Mouse (Mus musculus): Measurements from ENCODE around the gene Clec16a. TPM values are rescaled to one million over a fixed set of nuclear protein-coding genes. Genes with fewer than 3 reads are reported as not detected.
A peak's percentile ranks its signal among the peaks of the same experiment; 100 is the strongest.

The Clec16a gene
- polyA plus RNA-seq (2014; fragmentation: Nextera tagmentation; extraction: Ambion mirVana) = 26.8 and 29.6 TPM in 2 replicates

DNA sequence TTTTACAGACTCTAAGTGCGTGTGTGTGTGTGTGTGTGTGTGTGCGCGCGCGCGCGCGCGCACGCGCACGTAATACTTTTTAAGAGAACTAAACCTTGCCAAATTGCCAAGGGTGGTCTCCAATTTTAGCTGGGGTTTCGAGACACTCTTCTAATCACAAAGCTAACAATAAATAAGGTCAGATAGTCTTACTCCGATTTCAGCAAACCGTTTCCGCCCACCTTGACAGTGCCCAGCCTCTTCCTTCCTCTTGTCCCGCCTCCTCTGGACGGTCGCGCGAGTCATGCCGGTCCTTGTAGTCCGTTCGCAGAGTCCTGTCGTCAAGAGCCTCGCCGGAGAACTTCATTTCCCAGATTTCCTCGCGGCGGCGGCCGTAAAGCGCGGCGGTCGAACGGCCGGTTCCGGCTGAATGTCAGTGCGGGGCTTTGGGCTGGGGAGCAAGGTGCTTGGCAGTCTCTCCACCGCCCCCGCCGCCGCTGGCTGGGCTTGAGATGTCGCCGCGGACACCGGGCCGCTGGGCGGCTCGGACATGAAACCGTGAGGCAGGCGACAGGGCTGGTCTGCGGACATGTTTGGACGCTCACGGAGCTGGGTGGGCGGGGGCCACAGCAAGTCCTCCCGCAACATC lies at the start of gene Clec16a:
Gene Clec16a, plus strand, starts transcription at position 345 of the 628 bp plus-strand sequence.
- H3K4me3 ChIP-seq (ENCODE audit: low read depth, low read length) = peak within 1 kb of the TSS; percentile 94
- peak; percentile 98 for DNase-seq (ENCODE audit: low spot score)
- H3K9ac ChIP-seq (ENCODE audit: low read depth, low read length) = peak within 1 kb of the TSS; percentile 85
- H3K4me1 ChIP-seq (ENCODE audit: control insufficient read depth, insufficient read depth, low read length) = peaks cover 27% of the 10 kb centered on the region
- no peaks in the 10 kb centered on the region for H3K36me3 ChIP-seq (ENCODE audit: control insufficient read depth, insufficient read depth, low read length)
- H3K27me3 ChIP-seq (replicated peaks; ENCODE audit: control insufficient read depth, insufficient read depth, low read length) = no peaks in the 10 kb centered on the region
- peak; percentile 93 for ATAC-seq (ENCODE audit: low read depth)
- H3K9me3 ChIP-seq (ENCODE audit: control insufficient read depth, low read length) = no peaks in the 10 kb centered on the region
- peak within 1 kb of the TSS; percentile 65 for H3K27ac ChIP-seq (replicated peaks; ENCODE audit: low read depth, low read length)
- H3K4me2 ChIP-seq (ENCODE audit: low read depth, low read length) = peak within 1 kb of the TSS; percentile 81
- WGBS = under 1% methylated on average over 47 of the region's 58 CpGs

DNA sequence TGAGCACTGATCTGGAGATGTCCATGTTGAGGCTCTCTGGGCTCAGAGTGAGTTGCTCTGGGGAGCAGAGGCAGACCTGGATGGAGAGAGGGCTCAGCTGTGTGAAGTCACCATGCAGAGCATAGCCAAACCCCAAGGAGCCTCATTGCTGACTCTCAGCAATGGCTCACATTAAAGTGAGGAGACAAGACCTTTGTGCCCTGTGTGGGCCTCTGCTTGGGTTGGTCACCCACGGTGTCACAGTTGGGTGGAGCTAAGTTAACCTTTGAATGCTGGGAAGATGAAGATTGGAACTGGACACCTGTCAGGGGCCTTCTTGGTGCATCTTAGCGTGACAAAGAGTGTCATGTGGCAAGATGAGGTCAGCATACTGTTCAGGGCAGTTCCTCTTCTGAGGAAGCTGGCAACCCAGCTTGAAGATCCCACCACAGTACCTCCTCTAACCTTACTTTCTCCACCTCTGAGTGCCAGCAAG lies 49.3 kb upstream of the Clec16a start:
- 0 out of 2 replicates have a peak, but pooled peaks cover under 1% of the 10 kb centered on the region for H3K27me3 ChIP-seq (replicated peaks; ENCODE audit: control insufficient read depth, insufficient read depth, low read length)
- H3K4me3 ChIP-seq (ENCODE audit: low read depth, low read length) = no peak overlapping the region
- H3K27ac ChIP-seq (replicated peaks; ENCODE audit: low read depth, low read length) = no peak overlapping the region
- H3K9me3 ChIP-seq (ENCODE audit: control insufficient read depth, low read length) = no peaks in the 10 kb centered on the region
- no peaks in the 10 kb centered on the region for H3K36me3 ChIP-seq (ENCODE audit: control insufficient read depth, insufficient read depth, low read length)
- H3K9ac ChIP-seq (ENCODE audit: low read depth, low read length) = no peak overlapping the region
- no peak overlapping the region for H3K4me2 ChIP-seq (ENCODE audit: low read depth, low read length)
- 61% methylated on average over 2 of the region's 2 CpGs for WGBS
- no peak for ATAC-seq (ENCODE audit: low read depth)
- DNase-seq (ENCODE audit: low spot score) = no peak
- H3K4me1 ChIP-seq (ENCODE audit: control insufficient read depth, insufficient read depth, low read length) = no peaks in the 10 kb centered on the region

DNA sequence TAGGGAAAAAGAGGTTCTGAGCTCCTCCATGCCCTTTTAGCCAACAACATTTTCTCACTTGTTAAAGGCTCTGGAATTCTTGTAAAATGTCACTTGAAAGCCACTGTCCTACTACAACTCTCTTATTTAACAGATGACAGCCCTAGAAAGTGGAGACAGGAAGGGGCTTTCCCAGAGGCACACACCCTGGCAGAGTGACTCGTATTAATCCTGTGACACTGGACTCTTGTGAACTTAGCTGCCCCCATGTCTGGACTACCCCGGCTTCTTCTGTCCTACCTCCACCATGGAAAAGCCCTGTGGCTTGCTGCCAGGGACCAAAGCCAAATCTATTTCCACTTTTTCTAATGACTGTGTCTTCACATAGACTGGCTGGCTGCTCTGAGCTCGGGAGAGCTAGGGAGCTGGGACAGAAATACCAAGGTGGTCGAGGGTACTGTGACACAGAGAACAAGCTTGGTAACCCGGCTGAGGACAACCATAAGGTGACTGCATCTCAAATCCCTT lies 47.0 kb upstream of the Clec16a start:
- no peak overlapping the region for H3K9ac ChIP-seq (ENCODE audit: low read depth, low read length)
- no peaks in the 10 kb centered on the region for H3K4me1 ChIP-seq (ENCODE audit: control insufficient read depth, insufficient read depth, low read length)
- no peaks in the 10 kb centered on the region for H3K27me3 ChIP-seq (replicated peaks; ENCODE audit: control insufficient read depth, insufficient read depth, low read length)
- no peak for DNase-seq (ENCODE audit: low spot score)
- H3K4me2 ChIP-seq (ENCODE audit: low read depth, low read length) = no peak overlapping the region
- H3K4me3 ChIP-seq (ENCODE audit: low read depth, low read length) = no peak overlapping the region
- H3K27ac ChIP-seq (replicated peaks; ENCODE audit: low read depth, low read length) = no peak overlapping the region
- ATAC-seq (ENCODE audit: low read depth) = no peak
- no peaks in the 10 kb centered on the region for H3K36me3 ChIP-seq (ENCODE audit: control insufficient read depth, insufficient read depth, low read length)
- no peaks in the 10 kb centered on the region for H3K9me3 ChIP-seq (ENCODE audit: control insufficient read depth, low read length)
- WGBS = 64% methylated on average over 5 of the region's 5 CpGs

DNA sequence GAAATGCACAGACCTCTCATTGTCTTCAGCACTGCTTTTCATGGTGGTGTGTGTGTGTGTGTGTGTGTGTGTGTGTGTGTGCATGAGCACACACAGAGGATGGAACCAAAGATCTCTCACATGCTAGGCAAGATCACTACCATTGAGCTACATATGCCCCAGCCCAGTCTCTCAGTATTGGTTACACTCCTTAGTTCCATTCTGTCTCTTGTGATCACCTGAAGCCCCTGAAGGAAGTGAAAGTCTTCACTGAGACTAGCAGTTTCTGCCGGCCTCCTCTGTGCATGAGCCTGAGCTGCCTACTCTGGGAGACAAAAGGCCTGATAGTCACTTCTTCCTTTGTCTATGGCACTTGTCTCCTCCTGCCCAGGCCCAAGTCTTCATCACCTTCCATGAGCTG lies 46.0 kb upstream of the Clec16a start:
- no peak overlapping the region for H3K9ac ChIP-seq (ENCODE audit: low read depth, low read length)
- ATAC-seq (ENCODE audit: low read depth) = no peak
- no peak overlapping the region for H3K4me2 ChIP-seq (ENCODE audit: low read depth, low read length)

DNA sequence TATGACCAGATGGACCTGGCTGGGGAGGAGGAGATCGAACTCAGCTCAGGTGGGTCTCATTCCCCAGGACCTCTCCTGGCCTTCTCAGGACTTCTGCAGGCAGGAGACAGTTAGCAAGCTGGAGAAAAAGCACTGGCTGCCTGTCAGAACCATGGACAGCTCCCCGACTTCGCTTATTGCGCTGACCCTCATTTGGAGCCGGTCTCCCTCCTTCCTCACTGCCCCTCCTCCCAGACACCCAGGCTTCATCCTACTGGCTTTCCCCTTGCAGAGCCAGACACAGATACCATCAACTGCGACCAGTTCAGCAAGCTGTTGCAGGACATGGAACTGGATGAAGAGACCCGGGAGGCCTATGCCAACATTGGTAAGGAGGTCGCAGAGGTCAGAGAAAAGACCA lies 43.3 kb upstream of the Clec16a start:
- no peak for ATAC-seq (ENCODE audit: low read depth)
- Histone ChIP-seq H3K9me3 (ENCODE audit: control insufficient read depth, low read length) (no peaks in the 10 kb centered on the region), H3K27me3 (replicated peaks; ENCODE audit: control insufficient read depth, insufficient read depth, low read length) (no peaks in the 10 kb centered on the region), H3K4me1 (ENCODE audit: control insufficient read depth, insufficient read depth, low read length) (no peaks in the 10 kb centered on the region), H3K27ac (replicated peaks; ENCODE audit: low read depth, low read length) (no peak overlapping the region), H3K36me3 (ENCODE audit: control insufficient read depth, insufficient read depth, low read length) (no peaks in the 10 kb centered on the region), H3K4me3 (ENCODE audit: low read depth, low read length) (no peak overlapping the region), H3K4me2 (ENCODE audit: low read depth, low read length) (no peak overlapping the region), H3K9ac (ENCODE audit: low read depth, low read length) (no peak overlapping the region)
- peak; percentile 74 for DNase-seq (ENCODE audit: low spot score)
- WGBS = 14% methylated on average over 8 of the region's 8 CpGs

More for the DNA sequence above, 46.0 kb upstream of the Clec16a start:
- no peak for DNase-seq (ENCODE audit: low spot score)
- Histone ChIP-seq H3K9me3 (ENCODE audit: control insufficient read depth, low read length) (no peaks in the 10 kb centered on the region), H3K4me1 (ENCODE audit: control insufficient read depth, insufficient read depth, low read length) (no peaks in the 10 kb centered on the region), H3K27ac (replicated peaks; ENCODE audit: low read depth, low read length) (no peak overlapping the region), H3K36me3 (ENCODE audit: control insufficient read depth, insufficient read depth, low read length) (no peaks in the 10 kb centered on the region), H3K4me3 (ENCODE audit: low read depth, low read length) (no peak overlapping the region), H3K27me3 (replicated peaks; ENCODE audit: control insufficient read depth, insufficient read depth, low read length) (no peaks in the 10 kb centered on the region)
- 44% methylated on average over 1 of the region's 1 CpGs for WGBS

DNA sequence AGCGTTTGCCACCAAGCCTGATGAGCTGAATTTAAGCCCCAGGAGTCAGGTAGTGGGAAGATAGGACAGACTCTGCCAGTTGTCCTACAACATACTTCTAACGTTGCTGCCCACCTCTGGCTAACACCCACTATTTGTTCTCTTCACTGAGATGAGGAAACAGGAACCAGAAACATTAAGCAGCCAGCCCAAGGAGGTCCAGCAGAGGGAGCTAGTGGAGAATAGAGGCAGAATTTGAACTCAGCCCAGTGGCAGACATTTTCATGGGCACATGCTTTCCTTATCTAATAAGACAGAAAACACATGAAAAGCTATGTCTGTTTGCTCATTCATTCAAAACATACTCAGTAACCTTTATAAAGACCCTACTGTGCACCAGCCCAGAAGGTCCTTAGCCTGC lies 42.1 kb upstream of the Clec16a start:
- Histone ChIP-seq H3K27ac (replicated peaks; ENCODE audit: low read depth, low read length) (no peak overlapping the region), H3K4me2 (ENCODE audit: low read depth, low read length) (no peak overlapping the region), H3K9ac (ENCODE audit: low read depth, low read length) (no peak overlapping the region), H3K9me3 (ENCODE audit: control insufficient read depth, low read length) (no peaks in the 10 kb centered on the region), H3K4me3 (ENCODE audit: low read depth, low read length) (no peak overlapping the region), H3K27me3 (replicated peaks; ENCODE audit: control insufficient read depth, insufficient read depth, low read length) (no peaks in the 10 kb centered on the region), H3K4me1 (ENCODE audit: control insufficient read depth, insufficient read depth, low read length) (no peaks in the 10 kb centered on the region), H3K36me3 (ENCODE audit: control insufficient read depth, insufficient read depth, low read length) (no peaks in the 10 kb centered on the region)
- DNase-seq (ENCODE audit: low spot score) (no peak), ATAC-seq (ENCODE audit: low read depth) (no peak)
- WGBS = 73% methylated on average over 2 of the region's 2 CpGs

DNA sequence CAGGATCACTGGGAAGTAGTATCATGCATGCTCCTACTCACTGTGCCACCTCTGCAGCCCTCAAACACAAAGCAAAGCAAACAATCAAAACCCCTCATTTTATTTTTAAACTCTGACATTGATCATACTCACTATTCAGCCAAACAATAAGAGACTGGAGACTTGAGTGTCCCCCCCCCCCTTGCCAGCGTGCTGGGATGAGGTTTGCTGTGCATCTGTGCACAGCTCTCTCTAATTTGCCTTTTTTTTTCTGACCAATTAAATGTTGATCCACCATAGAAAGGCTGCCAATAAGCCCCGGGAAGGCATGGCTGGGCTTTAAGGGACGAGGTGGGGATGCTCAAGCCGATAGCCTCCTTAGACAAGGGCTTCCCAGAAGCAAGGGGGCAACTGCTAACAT lies 37.7 kb upstream of the Clec16a start:
- DNase-seq (ENCODE audit: low spot score) = no peak
- Histone ChIP-seq H3K4me2 (ENCODE audit: low read depth, low read length) (no peak overlapping the region), H3K4me3 (ENCODE audit: low read depth, low read length) (no peak overlapping the region), H3K36me3 (ENCODE audit: control insufficient read depth, insufficient read depth, low read length) (no peaks in the 10 kb centered on the region), H3K9me3 (ENCODE audit: control insufficient read depth, low read length) (no peaks in the 10 kb centered on the region), H3K4me1 (ENCODE audit: control insufficient read depth, insufficient read depth, low read length) (no peaks in the 10 kb centered on the region), H3K27me3 (replicated peaks; ENCODE audit: control insufficient read depth, insufficient read depth, low read length) (no peaks in the 10 kb centered on the region), H3K27ac (replicated peaks; ENCODE audit: low read depth, low read length) (no peak overlapping the region), H3K9ac (ENCODE audit: low read depth, low read length) (no peak overlapping the region)
- ATAC-seq (ENCODE audit: low read depth) = no peak
- 61% methylated on average over 4 of the region's 4 CpGs for WGBS

DNA sequence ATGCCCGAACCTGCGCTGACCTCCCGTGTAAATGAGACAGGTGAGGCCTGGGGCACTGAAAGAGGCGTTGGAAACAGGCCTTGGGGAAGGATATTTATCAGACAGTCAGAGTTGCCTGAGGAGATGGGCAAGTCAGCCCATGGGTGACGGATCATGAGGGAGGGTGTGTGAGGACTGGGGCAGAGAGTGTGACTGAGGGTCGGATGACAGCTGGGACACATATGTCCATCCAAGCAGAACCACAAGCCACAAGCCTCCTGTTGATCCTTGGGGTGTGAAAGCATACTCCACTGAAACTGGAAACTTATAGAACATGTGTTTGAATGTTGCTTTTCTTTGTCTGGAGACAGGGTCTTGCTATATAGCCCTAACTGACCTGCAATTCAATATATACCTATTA lies 36.4 kb upstream of the Clec16a start:
- 54% methylated on average over 6 of the region's 6 CpGs for WGBS
- H3K9ac ChIP-seq (ENCODE audit: low read depth, low read length) = no peak overlapping the region
- H3K27me3 ChIP-seq (replicated peaks; ENCODE audit: control insufficient read depth, insufficient read depth, low read length) = no peaks in the 10 kb centered on the region
- ATAC-seq (ENCODE audit: low read depth) = peak; percentile 15; the same call in 1 of the 2 replicates
- H3K4me2 ChIP-seq (ENCODE audit: low read depth, low read length) = no peak overlapping the region
- H3K27ac ChIP-seq (replicated peaks; ENCODE audit: low read depth, low read length) = no peak overlapping the region
- no peaks in the 10 kb centered on the region for H3K4me1 ChIP-seq (ENCODE audit: control insufficient read depth, insufficient read depth, low read length)
- H3K4me3 ChIP-seq (ENCODE audit: low read depth, low read length) = no peak overlapping the region
- DNase-seq (ENCODE audit: low spot score) = no peak
- H3K36me3 ChIP-seq (ENCODE audit: control insufficient read depth, insufficient read depth, low read length) = no peaks in the 10 kb centered on the region
- H3K9me3 ChIP-seq (ENCODE audit: control insufficient read depth, low read length) = no peaks in the 10 kb centered on the region
